Mouse (Mus musculus): ENCODE data around the gene Lrrc51.

- TF ChIP-seq CTCF (IDR thresholded peaks at IDR 0.05; ENCODE audit: low read depth) (no peak), EP300 (IDR thresholded peaks at IDR 0.05; ENCODE audit: low read depth) (no peak)
Observed at GRCm38 (mm10) chr7:101888460-101888859, 45.2 kb downstream of the Lrrc51 start.

All from liver, embryonic 14.5 days (tissue).